Comparison of ENCODE assay signal across 8 mouse cellular contexts in genomic region chrX:136741651-136742201, GRCm38 (mm10). TPM values are rescaled to one million over a fixed set of nuclear protein-coding genes. Genes with fewer than 3 reads are reported as not detected.
A peak's percentile ranks its signal among the peaks of the same experiment; 100 is the strongest.
DNase-seq lines count a peak whose midpoint lies in the region; ATAC-seq lines count a peak whose summit lies in the region.

No protein-coding gene starts in this region.

- peak overlapping the region; percentile 55 for H3K9ac ChIP-seq in kidney, embryonic 15.5 days
- H3K9ac ChIP-seq in liver, embryonic 13.5 days: peak overlapping the region; percentile 69
- peak overlapping the region; percentile 71 for H3K9ac ChIP-seq in stomach, embryonic 16.5 days (ENCODE audit: low read length)

- peaks cover 22% of the 10 kb centered on the region for H3K36me3 ChIP-seq in embryonic facial prominence, embryonic 10.5 days (replicated peaks)
- H3K36me3 ChIP-seq in kidney, embryonic 15.5 days: 0 out of 2 replicates have a peak, but pooled peaks cover 8% of the 10 kb centered on the region
- 0 out of 2 replicates have a peak, but pooled peaks cover 5% of the 10 kb centered on the region for H3K36me3 ChIP-seq in liver, embryonic 13.5 days
- no peaks in the 10 kb centered on the region for H3K36me3 ChIP-seq in stomach, embryonic 16.5 days (ENCODE audit: control insufficient read depth, insufficient read depth, low read length)

- peak; percentile 62 for ATAC-seq in granulocyte monocyte progenitor cell, adult 5-6 weeks (replicated peaks; ENCODE audit: poor library complexity, severe bottlenecking)
- peak; percentile 72 for ATAC-seq in kidney, embryonic 15.5 days (replicated peaks; ENCODE audit: low FRiP score)
- peak; percentile 74 for ATAC-seq in liver, embryonic 13.5 days (ENCODE audit: low read depth)
- ATAC-seq in stomach, embryonic 16.5 days (ENCODE audit: insufficient read depth, low FRiP score): peak; percentile 78

- peak overlapping the region; percentile 90 for H3K27ac ChIP-seq in embryonic facial prominence, embryonic 10.5 days (replicated peaks)
- peak overlapping the region; percentile 93 for H3K27ac ChIP-seq in kidney, embryonic 15.5 days
- H3K27ac ChIP-seq in liver, embryonic 13.5 days: peak overlapping the region; percentile 81
- H3K27ac ChIP-seq in stomach, embryonic 16.5 days (ENCODE audit: low read length): peak overlapping the region; percentile 94

- H3K4me2 ChIP-seq in kidney, embryonic 15.5 days: peak overlapping the region; percentile 55
- peak overlapping the region; percentile 73 for H3K4me2 ChIP-seq in liver, embryonic 13.5 days
- peak overlapping the region; percentile 56 for H3K4me2 ChIP-seq in stomach, embryonic 16.5 days (ENCODE audit: low read depth, low read length)

- H3K4me1 ChIP-seq in embryonic facial prominence, embryonic 10.5 days: 0 out of 2 replicates have a peak, but pooled peaks cover 8% of the 10 kb centered on the region
- H3K4me1 ChIP-seq in kidney, embryonic 15.5 days: peaks cover 7% of the 10 kb centered on the region; the same call in 1 of the 2 replicates
- peaks cover 8% of the 10 kb centered on the region for H3K4me1 ChIP-seq in liver, embryonic 13.5 days (replicated peaks)
- H3K4me1 ChIP-seq in stomach, embryonic 16.5 days (ENCODE audit: control insufficient read depth, insufficient read depth, low read length): peaks cover 4% of the 10 kb centered on the region; the same call in 1 of the 2 replicates

- peak overlapping the region; percentile 63 for H3K4me3 ChIP-seq in embryonic facial prominence, embryonic 10.5 days
- peak overlapping the region; percentile 59 for H3K4me3 ChIP-seq in kidney, embryonic 15.5 days (replicated peaks)
- H3K4me3 ChIP-seq in liver, embryonic 13.5 days (replicated peaks): peak overlapping the region; percentile 64
- peak overlapping the region; percentile 51 for H3K4me3 ChIP-seq in stomach, embryonic 16.5 days (replicated peaks; ENCODE audit: low read length)

- no peaks in the 10 kb centered on the region for H3K27me3 ChIP-seq in embryonic facial prominence, embryonic 10.5 days (replicated peaks; ENCODE audit: low read depth, poor library complexity, severe bottlenecking)
- no peaks in the 10 kb centered on the region; the same call in 1 of the 2 replicates for H3K27me3 ChIP-seq in kidney, embryonic 15.5 days
- no peaks in the 10 kb centered on the region for H3K27me3 ChIP-seq in liver, embryonic 13.5 days
- no peaks in the 10 kb centered on the region for H3K27me3 ChIP-seq in stomach, embryonic 16.5 days (ENCODE audit: control insufficient read depth, insufficient read depth, low read length)

- WGBS in embryonic facial prominence, embryonic 10.5 days: 28% methylated on average over 46 of the region's 46 CpGs
- WGBS in kidney, embryonic 15.5 days: 27% methylated on average over 45 of the region's 46 CpGs
- WGBS in liver, embryonic 13.5 days (ENCODE audit: insufficient replicate concordance): 19% methylated on average over 45 of the region's 46 CpGs
- 33% methylated on average over 37 of the region's 46 CpGs for WGBS in stomach, embryonic 16.5 days

- peak; percentile 83 for DNase-seq in kidney, adult 18-20 months
- no peak for DNase-seq in kidney, adult 11 months
- peak; percentile 92 for DNase-seq in embryonic facial prominence, embryonic 10.5 days (ENCODE audit: low spot score)
- peak; percentile 63 for DNase-seq in liver, embryonic 13.5 days
- peak; percentile 79 to 87 for DNase-seq in natural killer cell, adult 2 months (ENCODE audit: low spot score in 2 of 2)

- H3K9me3 ChIP-seq in embryonic facial prominence, embryonic 10.5 days: no peaks in the 10 kb centered on the region
- no peaks in the 10 kb centered on the region for H3K9me3 ChIP-seq in kidney, embryonic 15.5 days (replicated peaks)
- no peaks in the 10 kb centered on the region for H3K9me3 ChIP-seq in liver, embryonic 13.5 days (replicated peaks)
- no peaks in the 10 kb centered on the region for H3K9me3 ChIP-seq in stomach, embryonic 16.5 days (replicated peaks; ENCODE audit: control insufficient read depth, low read length)

RNA-seq across cellular contexts. Expression of gene Morf4l2, which starts 1.8 kb away (rescaled TPM):
- polyA plus RNA-seq in embryonic facial prominence, embryonic 10.5 days (2016; fragmentation: Nextera tagmentation; extraction: Ambion mirVana): 573 and 588 TPM in 2 replicates
- total RNA-seq in granulocyte monocyte progenitor cell, adult 5-6 weeks (2014; fragmentation: Nextera tagmentation): 170 and 206 TPM in 2 replicates
- total RNA-seq in granulocyte monocyte progenitor cell, adult 5-6 weeks (2017): 712 and 733 TPM in 2 replicates
- polyA plus RNA-seq in kidney, embryonic 15.5 days (2015; fragmentation: Nextera tagmentation; extraction: Ambion mirVana): 557 and 568 TPM in 2 replicates
- 227 and 272 TPM in 2 replicates for polyA plus RNA-seq in liver, embryonic 13.5 days (2015; fragmentation: Nextera tagmentation; extraction: Ambion mirVana)
- polyA plus RNA-seq in stomach, embryonic 16.5 days (2015; fragmentation: Nextera tagmentation; extraction: Ambion mirVana): 496 and 508 TPM in 2 replicates

RNA-seq across cellular contexts. Expression of gene Tceal1, which starts 33.9 kb away (rescaled TPM):
- 7.1 and 7.2 TPM in 2 replicates for polyA plus RNA-seq in embryonic facial prominence, embryonic 10.5 days (2016; fragmentation: Nextera tagmentation; extraction: Ambion mirVana)
- total RNA-seq in granulocyte monocyte progenitor cell, adult 5-6 weeks (2014; fragmentation: Nextera tagmentation): 1.1 TPM in 2 replicates
- 0.21 and 0.39 TPM in 2 replicates for total RNA-seq in granulocyte monocyte progenitor cell, adult 5-6 weeks (2017)
- polyA plus RNA-seq in kidney, embryonic 15.5 days (2015; fragmentation: Nextera tagmentation; extraction: Ambion mirVana): 10.4 and 11.8 TPM in 2 replicates
- 1.1 and 1.3 TPM in 2 replicates for polyA plus RNA-seq in liver, embryonic 13.5 days (2015; fragmentation: Nextera tagmentation; extraction: Ambion mirVana)
- 9.1 and 10.4 TPM in 2 replicates for polyA plus RNA-seq in stomach, embryonic 16.5 days (2015; fragmentation: Nextera tagmentation; extraction: Ambion mirVana)

RNA-seq across cellular contexts. Expression of gene Glra4, which starts 38.2 kb away (rescaled TPM):
- 0.08 TPM in 1 of 2 replicates, not detected in the other for polyA plus RNA-seq in embryonic facial prominence, embryonic 10.5 days (2016; fragmentation: Nextera tagmentation; extraction: Ambion mirVana)
- not detected in 2 replicates for total RNA-seq in granulocyte monocyte progenitor cell, adult 5-6 weeks (2014; fragmentation: Nextera tagmentation)
- total RNA-seq in granulocyte monocyte progenitor cell, adult 5-6 weeks (2017): not detected in 2 replicates
- 0.09 TPM in 1 of 2 replicates, not detected in the other for polyA plus RNA-seq in kidney, embryonic 15.5 days (2015; fragmentation: Nextera tagmentation; extraction: Ambion mirVana)
- not detected in 2 replicates for polyA plus RNA-seq in liver, embryonic 13.5 days (2015; fragmentation: Nextera tagmentation; extraction: Ambion mirVana)
- polyA plus RNA-seq in stomach, embryonic 16.5 days (2015; fragmentation: Nextera tagmentation; extraction: Ambion mirVana): not detected in 2 replicates
